Mouse (Mus musculus) lung, postnatal 0 days (tissue): ENCODE measurements around the gene Tmem132c. TPM values are rescaled to one million over a fixed set of nuclear protein-coding genes. Genes with fewer than 3 reads are reported as not detected.

Experiments
- ATAC-seq: fragments of 200-750 bp; cut with Nextera tagmentation; 2 replicates; pipeline ENCODE4 v1.8.0; 2017; ENCODE audit warnings: moderate library complexity
- DNase-seq: peaks from one replicate; pipeline ENCODE4 v3.0.0-alpha.2; 2016; ENCODE audit warnings: low spot score
- H3K27ac ChIP-seq: fragments of 300-500 bp; sonication (generic); 2 replicates; pipeline ENCODE4 v1.5.1; 2014; ENCODE audit warnings: antibody characterized with exemption, mild to moderate bottlenecking, low read length, mixed read lengths
- H3K27me3 ChIP-seq: fragments of 300-500 bp; sonication (generic); replicated peaks from 2 replicates; pipeline ENCODE4 v1.6.1; 2014; ENCODE audit warnings: low read length, mixed read lengths; ENCODE audit not compliant: insufficient read depth
- H3K36me3 ChIP-seq: fragments of 300-500 bp; sonication (generic); 2 replicates; pipeline ENCODE4 v1.6.1; 2014; ENCODE audit warnings: low read length, mixed read lengths; ENCODE audit not compliant: insufficient read depth
- H3K4me1 ChIP-seq: fragments of 300-500 bp; sonication (generic); 2 replicates; pipeline ENCODE4 v1.6.1; 2014; ENCODE audit warnings: antibody characterized with exemption, low read depth, low read length, mixed read lengths; ENCODE audit not compliant: insufficient read depth
- H3K4me2 ChIP-seq: fragments of 300-500 bp; sonication (generic); replicated peaks from 2 replicates; pipeline ENCODE4 v1.6.1; 2014; ENCODE audit warnings: low read depth, mild to moderate bottlenecking, low read length, moderate library complexity, mixed read lengths
- H3K4me3 ChIP-seq: fragments of 300-500 bp; sonication (generic); 2 replicates; pipeline ENCODE4 v1.5.1; 2014; ENCODE audit warnings: low read depth, low read length
- H3K9ac ChIP-seq: fragments of 300-500 bp; sonication (generic); replicated peaks from 2 replicates; pipeline ENCODE4 v1.6.1; 2014; ENCODE audit warnings: low read depth, mild to moderate bottlenecking
- H3K9me3 ChIP-seq: fragments of 300-500 bp; sonication (generic); 2 replicates; pipeline ENCODE4 v1.6.1; 2016; ENCODE audit warnings: low read length, mixed read lengths
- CTCF ChIP-seq: IDR thresholded peaks from 2 replicates; pipeline ENCODE4 v1.5.1; 2016; ENCODE audit warnings: antibody characterized with exemption, mild to moderate bottlenecking
- EP300 ChIP-seq: IDR thresholded peaks from 2 replicates; pipeline ENCODE4 v1.6.1; 2016; ENCODE audit warnings: antibody characterized with exemption, mild to moderate bottlenecking, control low read depth
- WGBS: fragments of 180-500 bp; shearing (Covaris S2); extraction: QIAGEN DNeasy Blood & Tissue Kit; methylation state at CpG from one replicate; pipeline ENCODE4 v1.1.7; 2014; 5-methylcytosine and 5-hydroxymethylcytosine counted together
- polyA plus RNA-seq: library from polyadenylated mRNA; unstranded; fragments of >200 nt; fragmentation: Nextera tagmentation; extraction: Ambion mirVana; gene quantifications from 2 replicates; pipeline ENCODE4 v1.2.1, GENCODE M21; 2015

The Tmem132c gene
- polyA plus RNA-seq, 1 experiment from 2014 or later = 11.1 TPM

DNA sequence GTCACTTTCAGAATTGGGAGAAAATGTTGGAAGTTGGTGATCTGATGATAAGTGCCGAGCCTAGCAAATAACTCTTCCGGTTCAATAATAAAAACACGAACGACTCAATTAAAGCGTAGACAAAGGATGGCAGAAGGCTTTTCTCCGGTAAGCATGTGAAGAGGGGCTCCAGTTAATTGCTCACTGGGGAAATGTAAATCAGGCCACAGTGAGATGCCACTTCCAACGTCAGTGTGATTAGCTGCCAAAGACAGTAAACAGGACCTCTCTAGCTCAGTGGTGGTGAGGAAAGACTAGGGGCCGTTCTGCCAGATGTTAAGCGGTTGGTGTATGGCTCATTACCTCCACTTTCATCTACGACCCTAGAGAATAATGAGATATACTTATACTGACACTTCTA lies 187.5 kb downstream of the Tmem132c start:
- DNase-seq (no peak), ATAC-seq (no peak)
- H3K9ac ChIP-seq = no peak overlapping the region
- H3K36me3 ChIP-seq = no peaks in the 10 kb centered on the region
- H3K4me3 ChIP-seq = no peak overlapping the region
- WGBS = 68% methylated on average over 10 of the region's 10 CpGs
- no peak overlapping the region for H3K4me2 ChIP-seq
- TF ChIP-seq EP300 = no peak
- no peak for TF ChIP-seq CTCF
- H3K9me3 ChIP-seq = no peaks in the 10 kb centered on the region
- H3K27ac ChIP-seq = no peak overlapping the region
- no peaks in the 10 kb centered on the region for H3K27me3 ChIP-seq
- no peaks in the 10 kb centered on the region for H3K4me1 ChIP-seq

DNA sequence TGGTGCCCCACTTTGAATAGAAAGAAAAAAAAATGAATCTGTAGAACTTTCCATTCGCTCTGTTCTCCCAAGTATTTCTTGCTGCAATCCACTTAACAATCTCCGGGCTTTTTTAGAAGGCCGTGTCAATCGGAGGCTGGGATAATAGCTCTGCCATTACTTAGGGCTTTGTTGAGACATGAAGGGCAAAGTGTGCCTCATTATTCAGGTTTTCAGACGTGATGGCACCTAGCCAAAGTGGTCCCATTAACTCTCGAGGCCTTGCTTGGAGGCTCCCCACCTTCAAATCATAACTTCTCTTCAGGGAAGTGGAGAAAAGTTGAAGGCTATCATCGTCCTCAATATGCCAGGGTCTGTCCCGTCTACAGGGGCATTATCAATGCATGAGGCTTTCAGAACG lies 190.0 kb downstream of the Tmem132c start:
- H3K27me3 ChIP-seq = no peaks in the 10 kb centered on the region
- no peaks in the 10 kb centered on the region for H3K4me1 ChIP-seq
- 58% methylated on average over 9 of the region's 9 CpGs for WGBS
- DNase-seq = no peak
- ATAC-seq = no peak
- H3K36me3 ChIP-seq = no peaks in the 10 kb centered on the region
- H3K4me2 ChIP-seq = no peak overlapping the region
- TF ChIP-seq EP300 (no peak), CTCF (no peak)
- H3K9ac ChIP-seq = no peak overlapping the region
- H3K27ac ChIP-seq = no peak overlapping the region
- no peaks in the 10 kb centered on the region for H3K9me3 ChIP-seq
- H3K4me3 ChIP-seq = no peak overlapping the region

DNA sequence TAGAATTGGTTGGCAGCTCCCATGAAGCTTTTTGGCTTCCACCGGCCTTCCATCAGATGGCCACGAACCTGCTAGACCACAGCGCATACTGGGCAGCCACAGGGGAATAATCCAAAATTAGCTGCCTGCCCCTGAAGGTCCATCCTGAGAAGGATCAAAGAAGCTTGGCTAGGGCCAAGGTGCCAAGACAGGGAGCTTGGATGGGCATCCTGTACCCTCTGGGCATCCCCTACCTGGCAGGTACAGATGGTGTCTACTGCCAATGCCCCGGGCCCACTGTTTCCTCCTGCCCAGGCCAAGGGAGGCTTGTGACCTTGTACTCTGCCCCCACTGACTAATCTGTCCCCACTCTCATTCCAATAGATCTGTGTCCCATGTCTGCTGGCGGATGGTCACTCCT lies 195.2 kb downstream of the Tmem132c start:
- Histone ChIP-seq H3K27ac (no peak overlapping the region), H3K4me3 (no peak overlapping the region), H3K36me3 (no peaks in the 10 kb centered on the region), H3K9me3 (no peaks in the 10 kb centered on the region), H3K4me1 (no peaks in the 10 kb centered on the region), H3K27me3 (no peaks in the 10 kb centered on the region), H3K4me2 (no peak overlapping the region), H3K9ac (no peak overlapping the region)
- no peak for DNase-seq
- TF ChIP-seq CTCF = no peak
- no peak for TF ChIP-seq EP300
- ATAC-seq = no peak
- WGBS = 91% methylated on average over 5 of the region's 5 CpGs

DNA sequence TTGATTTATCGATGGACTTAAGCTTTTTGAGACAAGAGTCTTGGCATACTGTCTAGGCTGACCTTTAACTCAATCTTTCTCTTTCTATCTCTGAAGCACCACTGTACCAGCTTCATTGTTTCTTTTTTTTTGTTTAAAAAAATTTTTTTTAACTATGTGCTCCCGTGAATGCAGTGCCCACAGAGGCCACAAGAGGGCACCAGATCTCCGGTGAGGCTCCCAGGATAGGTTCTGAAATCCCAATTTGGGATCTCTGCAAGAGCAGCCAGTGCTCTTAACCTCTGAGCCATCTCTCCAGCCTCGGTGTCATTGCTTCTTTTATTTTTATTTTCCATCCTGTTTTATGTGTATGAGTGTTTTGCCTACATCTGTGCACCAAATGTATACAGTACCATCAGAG lies 197.0 kb downstream of the Tmem132c start:
- no peak for DNase-seq
- H3K27ac ChIP-seq = no peak overlapping the region
- H3K9me3 ChIP-seq = no peaks in the 10 kb centered on the region
- no peaks in the 10 kb centered on the region for H3K36me3 ChIP-seq
- TF ChIP-seq EP300 (no peak), CTCF (peak; percentile 22; the same call in 1 of the 2 replicates)
- 92% methylated on average over 4 of the region's 4 CpGs for WGBS
- no peaks in the 10 kb centered on the region for H3K4me1 ChIP-seq
- no peak overlapping the region for H3K4me2 ChIP-seq
- H3K4me3 ChIP-seq = no peak overlapping the region
- no peak overlapping the region for H3K9ac ChIP-seq
- no peaks in the 10 kb centered on the region for H3K27me3 ChIP-seq
- ATAC-seq = no peak

DNA sequence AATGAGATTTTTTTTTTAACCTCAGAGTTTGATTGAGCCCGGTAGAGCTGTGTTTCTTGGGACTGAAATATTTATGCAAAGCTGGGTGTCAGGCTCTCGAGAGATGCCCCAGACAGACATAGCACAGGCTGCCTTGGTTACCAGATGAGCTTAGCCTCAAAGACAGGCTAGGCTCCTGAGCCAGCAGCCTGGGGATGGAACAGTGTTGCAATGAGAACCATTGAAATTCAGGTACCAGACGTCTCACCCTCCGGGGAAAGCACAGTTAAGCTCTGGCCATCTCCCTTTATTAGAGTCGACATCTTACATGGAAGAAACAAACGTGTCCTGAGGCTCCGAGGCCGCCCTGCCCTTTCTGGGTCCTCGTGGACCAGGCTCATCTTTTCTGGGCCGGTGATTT lies 200.4 kb downstream of the Tmem132c start:
- Histone ChIP-seq H3K36me3 (no peaks in the 10 kb centered on the region), H3K4me1 (no peaks in the 10 kb centered on the region), H3K4me2 (no peak overlapping the region), H3K9ac (no peak overlapping the region), H3K4me3 (no peak overlapping the region), H3K9me3 (no peaks in the 10 kb centered on the region), H3K27ac (no peak overlapping the region), H3K27me3 (no peaks in the 10 kb centered on the region)
- WGBS = 62% methylated on average over 10 of the region's 10 CpGs
- DNase-seq = no peak
- ATAC-seq = no peak
- TF ChIP-seq CTCF (no peak), EP300 (no peak)

DNA sequence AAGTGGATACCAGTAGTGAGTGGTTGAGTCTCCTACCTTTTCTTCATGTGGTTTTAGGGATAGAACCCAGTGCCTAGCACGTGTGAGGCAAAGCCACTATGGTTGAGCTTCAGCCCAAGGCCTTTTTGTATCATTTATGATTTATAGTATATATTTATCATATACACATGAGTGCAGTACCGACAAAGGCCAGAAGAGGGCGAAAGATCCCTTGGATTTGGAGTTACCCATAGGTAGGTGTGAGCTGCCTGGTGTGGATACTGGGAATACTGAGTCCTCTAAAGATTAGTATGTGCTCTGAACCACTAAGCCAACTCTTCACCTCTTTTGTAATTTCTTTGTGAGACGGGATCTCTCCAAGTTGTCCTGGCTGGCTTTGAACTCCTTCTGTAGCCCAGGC lies 212.0 kb downstream of the Tmem132c start:
- 32% methylated on average over 4 of the region's 4 CpGs for WGBS
- no peaks in the 10 kb centered on the region for H3K27me3 ChIP-seq
- DNase-seq (no peak), ATAC-seq (no peak)
- H3K4me1 ChIP-seq = no peaks in the 10 kb centered on the region
- H3K36me3 ChIP-seq = no peaks in the 10 kb centered on the region
- H3K4me2 ChIP-seq = no peak overlapping the region
- no peak overlapping the region for H3K4me3 ChIP-seq
- H3K9ac ChIP-seq = no peak overlapping the region
- H3K9me3 ChIP-seq = no peaks in the 10 kb centered on the region
- TF ChIP-seq EP300 (no peak), CTCF (peak; percentile 62)
- H3K27ac ChIP-seq = no peak overlapping the region

DNA sequence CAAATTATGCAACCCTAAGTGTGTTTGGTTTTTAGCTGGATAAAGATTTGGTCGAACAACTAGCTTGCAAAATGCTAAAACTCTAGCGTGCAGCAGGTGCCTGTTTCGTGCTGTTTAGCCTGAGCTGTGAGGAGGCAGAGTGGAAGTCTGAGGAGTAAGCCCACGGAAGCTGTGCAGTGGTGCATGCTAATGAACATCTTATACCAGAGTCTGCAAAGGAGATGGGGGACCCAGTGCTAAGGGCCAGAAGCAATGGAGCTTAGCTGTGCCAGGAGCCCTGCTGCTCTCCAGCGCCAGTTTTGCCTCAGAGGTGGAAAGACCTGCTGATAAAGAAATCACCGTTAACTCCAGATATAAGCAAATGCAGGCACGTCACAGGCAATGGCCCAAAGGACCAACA lies 212.5 kb downstream of the Tmem132c start:
- H3K9ac ChIP-seq = no peak overlapping the region
- no peak for TF ChIP-seq CTCF
- no peak for TF ChIP-seq EP300
- H3K9me3 ChIP-seq = no peaks in the 10 kb centered on the region
- H3K36me3 ChIP-seq = no peaks in the 10 kb centered on the region
- H3K27ac ChIP-seq = no peak overlapping the region
- no peaks in the 10 kb centered on the region for H3K4me1 ChIP-seq
- DNase-seq (no peak), ATAC-seq (no peak)
- H3K4me2 ChIP-seq = no peak overlapping the region
- no peak overlapping the region for H3K4me3 ChIP-seq
- WGBS = 67% methylated on average over 7 of the region's 7 CpGs
- no peaks in the 10 kb centered on the region for H3K27me3 ChIP-seq
